Mouse (Mus musculus): ENCODE results near the gene Rnase2b. TPM values are rescaled to one million over a fixed set of nuclear protein-coding genes. Genes with fewer than 3 reads are reported as not detected.

The Rnase2b gene
- polyA plus RNA-seq (2014; fragmentation: Illumina TruSeq; extraction: RNeasy Lipid Tissue Mini Kit (QIAGEN cat#74804); ENCODE audit: low read depth, low replicate concordance) = not detected

DNA sequence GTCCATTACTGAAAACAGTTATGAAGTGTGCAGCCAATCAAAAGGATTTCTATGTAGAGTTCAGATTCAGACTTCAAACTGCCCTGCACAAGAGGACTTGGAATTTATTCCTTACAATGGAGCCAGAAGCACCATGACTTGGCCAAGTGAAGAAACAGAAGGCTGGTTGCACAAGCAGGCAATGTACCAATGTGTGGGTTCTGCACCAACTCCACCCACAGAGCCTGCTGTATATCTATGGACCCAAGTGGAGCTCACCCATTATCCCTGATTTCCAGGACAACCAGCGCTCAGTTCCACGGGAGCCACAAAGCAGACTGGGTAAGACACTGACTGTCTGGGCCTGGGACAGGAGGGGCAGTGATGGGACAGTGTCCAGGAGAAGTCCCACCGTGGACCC, at the start of gene Rnase2b:
Gene Rnase2b (plus strand): TSS at position 285 of the 400 bp plus-strand sequence.

DNA sequence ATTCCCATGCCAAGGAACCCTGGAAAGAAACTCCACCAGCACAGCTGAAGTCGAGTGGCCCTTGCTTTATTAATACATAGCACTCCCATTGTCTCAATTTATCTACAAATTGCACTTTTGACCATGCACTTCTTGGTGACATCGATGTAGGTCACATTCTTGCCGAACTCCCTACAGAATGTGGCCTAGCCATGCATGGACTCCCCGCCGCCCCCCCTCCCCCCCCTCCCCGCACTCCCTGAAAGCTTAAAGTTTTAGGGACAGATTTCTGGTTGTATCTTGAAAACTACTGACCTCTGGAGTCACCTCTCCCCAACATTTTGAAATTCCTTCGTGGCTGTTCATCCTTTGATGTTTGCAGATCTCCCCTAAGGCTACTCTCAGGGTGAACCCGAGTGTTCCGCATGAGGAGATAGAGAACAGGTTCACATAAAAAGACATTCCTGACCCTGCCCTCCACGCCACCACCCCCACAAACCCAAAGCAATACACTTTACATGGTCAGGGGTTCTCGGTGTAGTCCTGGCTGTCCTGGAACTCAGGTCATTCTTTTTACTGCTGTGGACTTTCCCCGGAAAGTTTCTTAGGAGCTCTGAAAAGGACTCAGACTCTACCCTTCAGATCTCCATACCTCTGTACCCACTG, 48.0 kb upstream of the Rnase2b start, which contains the start of gene Eddm3b:
Gene Eddm3b (plus strand): TSS at position 511 of the 645 bp plus-strand sequence.

DNA sequence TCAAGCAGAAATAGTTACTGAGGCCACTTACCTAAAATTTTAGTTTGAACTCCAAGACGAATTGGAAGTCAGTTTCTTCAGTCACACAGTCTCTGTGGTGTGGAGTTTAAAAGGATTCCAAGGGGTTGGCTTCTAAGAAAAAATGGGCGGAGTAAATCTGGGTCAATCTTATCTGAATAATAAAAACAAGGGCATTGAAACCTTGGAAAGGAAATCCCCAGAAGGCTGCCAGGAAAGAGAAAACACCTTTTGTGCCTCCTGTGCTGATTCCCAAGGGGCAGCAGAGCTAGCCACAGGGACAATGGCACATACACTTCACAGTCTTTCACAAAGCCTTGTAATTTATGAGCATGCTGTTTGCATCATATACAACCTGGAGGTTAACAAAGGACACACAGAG, 15.4 kb upstream of the Rnase2b start, which contains the start of gene Rnase1:
Gene Rnase1 (minus strand): TSS at position 101 of the 400 bp plus-strand sequence.

DNA sequence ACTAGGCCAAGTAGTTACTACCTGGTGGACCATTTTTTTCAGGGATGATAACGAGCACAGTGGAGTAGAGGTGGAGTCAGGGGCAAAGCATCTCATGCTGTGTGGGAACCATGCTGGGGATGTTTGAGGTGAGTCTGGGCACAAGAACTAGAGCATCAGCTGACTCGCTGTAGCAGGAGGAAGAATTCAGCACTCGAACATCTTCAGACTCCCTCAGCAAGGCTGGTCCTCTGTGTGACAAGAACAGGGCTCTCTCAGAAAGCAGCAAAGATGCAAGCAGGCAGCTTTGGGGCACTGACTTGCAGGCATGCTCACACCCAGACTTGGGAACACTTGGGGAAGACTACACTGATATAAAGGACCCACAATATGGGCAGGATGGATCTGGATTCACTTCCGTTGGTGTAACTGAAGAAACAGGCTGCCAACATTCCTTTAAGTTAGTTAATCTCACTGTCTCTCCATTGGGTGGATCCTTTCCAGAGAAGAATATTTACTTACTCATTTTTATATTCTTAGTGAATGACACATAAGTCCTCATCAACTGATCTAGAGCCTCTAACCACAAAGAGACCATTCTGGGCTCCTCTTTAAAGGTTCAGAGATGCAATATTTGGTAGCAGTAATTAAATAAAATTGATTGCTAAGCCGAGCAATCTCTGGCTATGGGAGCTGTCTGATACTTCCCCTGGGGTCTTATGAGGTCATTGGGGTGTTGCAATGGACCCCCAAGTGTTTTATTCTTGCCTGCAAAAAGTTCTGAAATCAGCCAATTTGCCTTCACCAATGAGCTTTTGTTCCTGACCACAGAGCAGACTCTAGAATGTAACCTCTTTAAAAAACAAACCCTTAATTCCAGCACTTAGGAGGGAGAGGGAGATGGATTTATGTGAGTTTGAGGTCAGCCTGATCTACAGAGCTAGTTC, 37.3 kb downstream of the Rnase2b start, which contains the start of gene Ang2:
Gene Ang2 (minus strand): TSS at position 51 of the 926 bp plus-strand sequence.

DNA sequence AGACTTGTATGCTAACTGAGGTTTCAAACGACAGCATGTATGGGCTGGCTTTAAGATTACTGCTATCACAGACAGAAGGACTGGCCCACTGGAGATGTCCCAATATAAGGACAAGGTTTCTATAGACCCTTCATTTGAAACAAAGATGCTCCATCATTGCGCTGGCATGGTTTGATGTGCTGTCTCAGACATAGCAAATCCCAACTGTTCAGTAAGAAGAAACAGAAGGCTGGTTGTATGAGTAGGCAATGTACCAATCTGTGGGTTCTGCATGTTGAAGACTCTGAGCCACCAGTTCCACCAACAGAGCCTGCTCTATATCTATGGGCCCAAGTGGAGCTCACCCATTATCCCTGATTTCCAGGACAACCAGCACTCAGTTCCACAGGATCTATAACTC, 41.1 kb downstream of the Rnase2b start, which contains the start of gene Ear14:
Gene Ear14 (plus strand): TSS at position 277 of the 400 bp plus-strand sequence.

Other genes starting within 250 kb of the Rnase2b start
- 12.5 TPM for gene Osgep, start 237.4 kb upstream of the Rnase2b start, polyA plus RNA-seq (2014; fragmentation: Illumina TruSeq; extraction: RNeasy Lipid Tissue Mini Kit (QIAGEN cat#74804); ENCODE audit: low read depth, low replicate concordance)
- gene Apex1, start 237.3 kb upstream of the Rnase2b start, polyA plus RNA-seq (2014; fragmentation: Illumina TruSeq; extraction: RNeasy Lipid Tissue Mini Kit (QIAGEN cat#74804); ENCODE audit: low read depth, low replicate concordance) = 28.1 TPM
- 19.0 TPM for gene Pip4p1, start 231.4 kb upstream of the Rnase2b start, polyA plus RNA-seq (2014; fragmentation: Illumina TruSeq; extraction: RNeasy Lipid Tissue Mini Kit (QIAGEN cat#74804); ENCODE audit: low read depth, low replicate concordance)
- 56.6 TPM for gene Pnp, start 231.2 kb upstream of the Rnase2b start, polyA plus RNA-seq (2014; fragmentation: Illumina TruSeq; extraction: RNeasy Lipid Tissue Mini Kit (QIAGEN cat#74804); ENCODE audit: low read depth, low replicate concordance)
- gene Gm49342, start 217.7 kb upstream of the Rnase2b start, polyA plus RNA-seq (2014; fragmentation: Illumina TruSeq; extraction: RNeasy Lipid Tissue Mini Kit (QIAGEN cat#74804); ENCODE audit: low read depth, low replicate concordance) = not detected
- gene Pnp2, start 206.3 kb upstream of the Rnase2b start, polyA plus RNA-seq (2014; fragmentation: Illumina TruSeq; extraction: RNeasy Lipid Tissue Mini Kit (QIAGEN cat#74804); ENCODE audit: low read depth, low replicate concordance) = 0.52 TPM
- 0.52 TPM for gene Rnase10, start 154.5 kb upstream of the Rnase2b start, polyA plus RNA-seq (2014; fragmentation: Illumina TruSeq; extraction: RNeasy Lipid Tissue Mini Kit (QIAGEN cat#74804); ENCODE audit: low read depth, low replicate concordance)
- gene Rnase9, start 120.4 kb upstream of the Rnase2b start, polyA plus RNA-seq (2014; fragmentation: Illumina TruSeq; extraction: RNeasy Lipid Tissue Mini Kit (QIAGEN cat#74804); ENCODE audit: low read depth, low replicate concordance) = not detected
- not detected for gene Rnase11, start 112.1 kb upstream of the Rnase2b start, polyA plus RNA-seq (2014; fragmentation: Illumina TruSeq; extraction: RNeasy Lipid Tissue Mini Kit (QIAGEN cat#74804); ENCODE audit: low read depth, low replicate concordance)
- not detected for gene Rnase12, start 104.6 kb upstream of the Rnase2b start, polyA plus RNA-seq (2014; fragmentation: Illumina TruSeq; extraction: RNeasy Lipid Tissue Mini Kit (QIAGEN cat#74804); ENCODE audit: low read depth, low replicate concordance)
- gene Olfr750, start 87.8 kb upstream of the Rnase2b start, polyA plus RNA-seq (2014; fragmentation: Illumina TruSeq; extraction: RNeasy Lipid Tissue Mini Kit (QIAGEN cat#74804); ENCODE audit: low read depth, low replicate concordance) = not detected
- gene Rnase4, start 71.2 kb upstream of the Rnase2b start, polyA plus RNA-seq (2014; fragmentation: Illumina TruSeq; extraction: RNeasy Lipid Tissue Mini Kit (QIAGEN cat#74804); ENCODE audit: low read depth, low replicate concordance) = 152 TPM
- gene Ang, start 71.1 kb upstream of the Rnase2b start, polyA plus RNA-seq (2014; fragmentation: Illumina TruSeq; extraction: RNeasy Lipid Tissue Mini Kit (QIAGEN cat#74804); ENCODE audit: low read depth, low replicate concordance) = 0.76 TPM
- gene Eddm3b, start 47.8 kb upstream of the Rnase2b start, polyA plus RNA-seq (2014; fragmentation: Illumina TruSeq; extraction: RNeasy Lipid Tissue Mini Kit (QIAGEN cat#74804); ENCODE audit: low read depth, low replicate concordance) = not detected
- 2.6 TPM for gene Rnase6, start 38.4 kb upstream of the Rnase2b start, polyA plus RNA-seq (2014; fragmentation: Illumina TruSeq; extraction: RNeasy Lipid Tissue Mini Kit (QIAGEN cat#74804); ENCODE audit: low read depth, low replicate concordance)
- 1.1 TPM for gene Rnase1, start 15.5 kb upstream of the Rnase2b start, polyA plus RNA-seq (2014; fragmentation: Illumina TruSeq; extraction: RNeasy Lipid Tissue Mini Kit (QIAGEN cat#74804); ENCODE audit: low read depth, low replicate concordance)
- not detected for gene Ang2, start 36.9 kb downstream of the Rnase2b start, polyA plus RNA-seq (2014; fragmentation: Illumina TruSeq; extraction: RNeasy Lipid Tissue Mini Kit (QIAGEN cat#74804); ENCODE audit: low read depth, low replicate concordance)
- not detected for gene Ear14, start 41.1 kb downstream of the Rnase2b start, polyA plus RNA-seq (2014; fragmentation: Illumina TruSeq; extraction: RNeasy Lipid Tissue Mini Kit (QIAGEN cat#74804); ENCODE audit: low read depth, low replicate concordance)
- gene Rnase2a, start 93.9 kb downstream of the Rnase2b start, polyA plus RNA-seq (2014; fragmentation: Illumina TruSeq; extraction: RNeasy Lipid Tissue Mini Kit (QIAGEN cat#74804); ENCODE audit: low read depth, low replicate concordance) = not detected
- not detected for gene Gm7247, start 199.5 kb downstream of the Rnase2b start, polyA plus RNA-seq (2014; fragmentation: Illumina TruSeq; extraction: RNeasy Lipid Tissue Mini Kit (QIAGEN cat#74804); ENCODE audit: low read depth, low replicate concordance)
- not detected for gene Vmn2r88, start 248.6 kb downstream of the Rnase2b start, polyA plus RNA-seq (2014; fragmentation: Illumina TruSeq; extraction: RNeasy Lipid Tissue Mini Kit (QIAGEN cat#74804); ENCODE audit: low read depth, low replicate concordance)